Mouse (Mus musculus) cerebellum, adult 9-10 months (tissue): Measurements from ENCODE around the gene Foxe3.
"Not testable (repeated sequence)": the region's sequence is repeated elsewhere in the genome, so short reads cannot be mapped to it uniquely, and the experiment has no call there.

Experiments used
- DNase-seq: peaks from one replicate; pipeline ENCODE4 v3.0.0; 2022

Gene Foxe3

GRCm38 (mm10) chr4:114925917-114926312, at the start of gene Foxe3:
Gene Foxe3, minus strand, starts transcription at chr4:114926013.
- DNase-seq: no peak

- no peak for DNase-seq
Observed at GRCm38 (mm10) chr4:114973229-114973740, 47.5 kb upstream of the Foxe3 start.

GRCm38 (mm10) chr4:114970736-114971135, 44.9 kb upstream of the Foxe3 start:
- DNase-seq: no peak

GRCm38 (mm10) chr4:114960881-114961280, 35.1 kb upstream of the Foxe3 start:
- DNase-seq: not testable (repeated sequence)

- DNase-seq: no peak
Observed at GRCm38 (mm10) chr4:114959533-114959932, 33.7 kb upstream of the Foxe3 start.

GRCm38 (mm10) chr4:114958786-114959185, 33.0 kb upstream of the Foxe3 start:
- DNase-seq: no peak

- DNase-seq: no peak
Observed at GRCm38 (mm10) chr4:114958231-114958630, 32.4 kb upstream of the Foxe3 start.

- peak; percentile 10 for DNase-seq
Observed at GRCm38 (mm10) chr4:114957403-114957802, 31.6 kb upstream of the Foxe3 start.

- no peak for DNase-seq
Observed at GRCm38 (mm10) chr4:114953172-114953571, 27.4 kb upstream of the Foxe3 start.

GRCm38 (mm10) chr4:114947852-114948481, 22.2 kb upstream of the Foxe3 start:
- no peak for DNase-seq

GRCm38 (mm10) chr4:114947395-114947794, 21.6 kb upstream of the Foxe3 start:
- peak; percentile 45 for DNase-seq

GRCm38 (mm10) chr4:114946416-114946815, 20.6 kb upstream of the Foxe3 start:
- DNase-seq: no peak

- DNase-seq: no peak
Observed at GRCm38 (mm10) chr4:114945021-114945420, 19.2 kb upstream of the Foxe3 start.

GRCm38 (mm10) chr4:114942583-114942982, 16.8 kb upstream of the Foxe3 start:
- no peak for DNase-seq

- DNase-seq: no peak
Observed at GRCm38 (mm10) chr4:114942112-114942511, 16.3 kb upstream of the Foxe3 start.

GRCm38 (mm10) chr4:114941311-114941710, 15.5 kb upstream of the Foxe3 start:
- no peak for DNase-seq

GRCm38 (mm10) chr4:114938248-114938647, 12.4 kb upstream of the Foxe3 start:
- no peak for DNase-seq

- DNase-seq: no peak
Observed at GRCm38 (mm10) chr4:114937459-114938047, 11.7 kb upstream of the Foxe3 start.

GRCm38 (mm10) chr4:114934188-114934587, 8.4 kb upstream of the Foxe3 start:
- DNase-seq: no peak

GRCm38 (mm10) chr4:114932747-114933146, 6.9 kb upstream of the Foxe3 start:
- DNase-seq: no peak

GRCm38 (mm10) chr4:114929155-114929554, 3.3 kb upstream of the Foxe3 start:
- no peak for DNase-seq

- no peak for DNase-seq
Observed at GRCm38 (mm10) chr4:114924971-114925916, 569 bp downstream of the Foxe3 start.

- no peak for DNase-seq
Observed at GRCm38 (mm10) chr4:114917091-114917490, 8.7 kb downstream of the Foxe3 start.
